Mouse (Mus musculus) heart, postnatal 10 days (tissue): Measurements from ENCODE around the gene 1700080E11Rik. TPM values are rescaled to one million over a fixed set of nuclear protein-coding genes. Genes with fewer than 3 reads are reported as not detected.
"Not testable (repeated sequence)": the region's sequence is repeated elsewhere in the genome, so short reads cannot be mapped to it uniquely, and the experiment has no call there.

Source experiments
- DNase-seq, 2 experiments: peaks; one replicate each; pipeline ENCODE4 v3.0.0; 2021
- intact Hi-C: fragments of 180-260 bp; cut with DNase I; formaldehyde crosslinking; loops from one replicate; pipeline ENCODE4 v1.15.1; 2025
- total RNA-seq, 2 experiments: library from RNA; stranded (reverse); gene quantifications; 2 replicates each; pipeline ENCODE4 v1.2.3; 2021

1700080E11Rik gene
- total RNA-seq: not detected

DNA sequence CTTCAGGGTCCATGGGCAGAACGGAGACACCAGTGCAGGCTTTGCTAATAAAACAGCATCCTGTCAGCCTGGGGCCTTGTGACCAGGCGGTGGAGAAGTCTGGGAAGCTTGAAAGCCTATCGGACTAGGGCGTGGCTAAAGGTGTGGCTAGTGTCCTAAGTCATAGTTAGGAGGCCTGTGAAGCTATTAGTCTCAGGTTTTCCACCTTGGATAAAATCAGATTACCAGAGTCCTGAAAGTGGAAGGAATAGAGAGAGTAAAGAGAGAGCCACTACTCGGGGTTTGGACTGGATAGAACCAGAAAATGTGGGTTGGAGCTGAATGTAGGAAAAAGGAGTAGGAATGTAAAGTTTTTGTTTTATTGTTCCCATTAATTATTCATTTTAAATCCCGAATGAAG lies at the start of gene 1700080E11Rik:
1700080E11Rik (minus strand) TSS at position 101 of the 400 bp plus-strand sequence.
- intact Hi-C loops: no loop called here
- DNase-seq: no peak

DNA sequence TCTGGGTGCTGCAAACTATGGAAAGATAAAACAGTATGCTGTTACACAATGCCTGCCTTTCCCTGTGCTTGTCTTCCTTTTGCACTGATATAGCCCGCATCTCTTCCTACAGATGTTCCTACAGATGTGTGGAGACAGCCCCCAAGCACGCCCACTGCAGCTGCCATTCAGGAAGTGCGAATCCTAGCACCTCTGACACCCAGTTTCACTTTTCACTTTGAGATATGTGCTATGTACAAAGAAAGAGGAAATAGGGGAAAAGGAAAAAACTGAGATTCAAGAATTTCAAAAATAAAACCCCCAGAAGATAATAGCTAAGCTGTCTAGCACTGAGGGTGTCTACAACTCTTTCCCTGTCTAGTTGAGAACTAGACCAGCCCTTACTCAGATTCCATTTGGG lies 41.8 kb upstream of the 1700080E11Rik start:
- intact Hi-C loops: no loop called here
- no peak for DNase-seq

DNA sequence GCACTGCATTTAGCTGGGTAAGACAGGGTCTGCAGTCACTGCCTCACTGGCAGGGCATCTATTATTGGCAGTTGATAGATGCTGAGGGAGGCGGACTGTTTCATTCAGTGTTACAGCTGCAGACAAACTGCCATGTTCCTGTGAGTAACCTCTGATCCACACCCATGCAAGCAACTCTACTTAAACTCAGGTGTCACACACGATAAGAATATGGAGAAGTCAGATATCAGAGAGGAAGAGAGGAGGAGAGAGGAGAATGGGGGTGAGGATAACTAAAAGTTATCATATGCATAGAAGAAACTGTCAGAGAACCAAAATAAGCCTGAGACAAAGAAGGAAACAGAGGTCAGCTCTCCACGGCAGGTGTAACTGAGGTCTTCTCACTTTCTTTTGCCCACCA lies 37.5 kb upstream of the 1700080E11Rik start:
- intact Hi-C loops: no loop called here
- DNase-seq: no peak

DNA sequence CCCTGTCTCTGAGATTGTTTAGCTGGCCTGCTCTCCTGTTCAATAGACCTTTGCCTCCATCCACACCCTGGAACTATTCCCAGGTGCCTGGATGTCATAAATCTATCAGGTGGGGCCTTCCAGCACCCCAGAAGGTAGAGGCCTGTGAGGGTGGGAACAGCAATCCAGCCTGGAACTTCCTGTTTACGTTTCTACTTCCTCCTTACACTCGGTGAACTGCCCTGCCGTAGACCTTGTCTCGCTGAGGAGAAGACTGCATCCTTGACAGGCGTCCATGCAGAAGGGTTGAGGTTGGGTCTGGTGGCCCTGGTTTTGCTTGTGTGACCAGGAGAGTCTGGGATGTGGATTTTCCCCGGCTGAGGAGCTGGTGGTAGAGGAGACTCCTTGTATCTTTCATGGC lies 5.7 kb downstream of the 1700080E11Rik start:
- intact Hi-C loops: no loop called here
- DNase-seq: no peak

DNA sequence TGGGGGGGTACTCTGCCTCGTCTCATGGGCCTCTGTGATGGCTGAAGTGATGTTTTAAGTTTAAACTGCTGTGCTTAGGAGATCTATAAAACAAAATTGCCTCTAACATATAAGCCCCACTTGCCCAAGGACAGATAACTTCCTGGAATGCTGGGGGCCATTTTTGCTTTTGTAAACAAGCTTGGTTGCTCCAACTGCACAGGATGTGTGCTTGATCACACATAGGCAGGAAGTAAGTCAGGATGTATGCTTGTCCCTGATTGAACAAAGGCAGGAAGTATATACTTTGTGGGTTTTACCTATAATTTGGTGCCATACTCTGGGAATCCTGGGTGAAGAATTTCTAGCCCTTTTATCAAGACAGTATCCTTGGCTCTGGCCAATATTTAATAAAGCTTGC lies 8.5 kb downstream of the 1700080E11Rik start:
- DNase-seq: no peak

DNA sequence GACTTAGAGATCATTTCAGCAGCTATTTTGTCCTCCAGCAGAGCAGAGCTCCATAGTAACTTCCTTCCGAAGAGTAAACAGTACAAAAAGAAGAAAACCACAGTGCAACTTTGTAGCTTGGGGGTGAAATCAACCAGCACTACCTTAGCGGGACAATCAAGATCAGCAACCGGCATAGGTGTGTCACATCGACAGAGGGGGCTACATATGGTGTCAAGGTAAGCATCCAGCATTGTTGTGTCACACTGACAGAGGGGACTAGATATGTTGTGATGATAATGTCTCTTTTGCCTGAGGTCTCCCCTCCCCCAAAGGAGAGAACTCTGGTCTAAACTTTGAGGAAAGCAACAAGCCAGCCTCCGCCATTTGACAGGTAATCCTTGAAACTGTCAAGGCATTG lies 10.4 kb downstream of the 1700080E11Rik start:
- intact Hi-C loops: loop anchor here (5.0 kb wide), 1 partner anchor 263 kb away; the partner anchor contains the start of genes Aste1 and Nek11
- no peak for DNase-seq

More for the DNA sequence above, 8.5 kb downstream of the 1700080E11Rik start:
- intact Hi-C loops: no loop called here

DNA sequence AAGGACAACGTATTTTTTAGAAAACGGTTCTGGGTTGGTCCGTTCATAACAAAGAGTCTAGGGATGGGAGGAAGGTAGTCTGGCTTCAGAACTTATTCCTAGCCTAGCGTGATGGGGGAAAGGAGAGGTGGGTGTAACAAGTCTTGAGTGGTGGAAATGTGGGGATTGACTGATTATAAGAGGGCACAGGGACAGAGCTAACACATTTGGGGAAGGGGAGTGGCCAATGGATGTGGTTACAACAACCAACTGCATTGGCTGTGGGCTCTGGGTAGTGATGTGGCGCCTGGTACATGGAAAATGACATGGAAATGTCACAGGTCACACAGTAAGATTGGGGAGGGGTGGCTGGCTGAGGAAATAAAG lies 12.9 kb downstream of the 1700080E11Rik start:
- no peak for DNase-seq
- intact Hi-C loops: loop anchor here (5.0 kb wide), 1 partner anchor 265 kb away; the partner anchor contains the start of genes Aste1 and Nek11

DNA sequence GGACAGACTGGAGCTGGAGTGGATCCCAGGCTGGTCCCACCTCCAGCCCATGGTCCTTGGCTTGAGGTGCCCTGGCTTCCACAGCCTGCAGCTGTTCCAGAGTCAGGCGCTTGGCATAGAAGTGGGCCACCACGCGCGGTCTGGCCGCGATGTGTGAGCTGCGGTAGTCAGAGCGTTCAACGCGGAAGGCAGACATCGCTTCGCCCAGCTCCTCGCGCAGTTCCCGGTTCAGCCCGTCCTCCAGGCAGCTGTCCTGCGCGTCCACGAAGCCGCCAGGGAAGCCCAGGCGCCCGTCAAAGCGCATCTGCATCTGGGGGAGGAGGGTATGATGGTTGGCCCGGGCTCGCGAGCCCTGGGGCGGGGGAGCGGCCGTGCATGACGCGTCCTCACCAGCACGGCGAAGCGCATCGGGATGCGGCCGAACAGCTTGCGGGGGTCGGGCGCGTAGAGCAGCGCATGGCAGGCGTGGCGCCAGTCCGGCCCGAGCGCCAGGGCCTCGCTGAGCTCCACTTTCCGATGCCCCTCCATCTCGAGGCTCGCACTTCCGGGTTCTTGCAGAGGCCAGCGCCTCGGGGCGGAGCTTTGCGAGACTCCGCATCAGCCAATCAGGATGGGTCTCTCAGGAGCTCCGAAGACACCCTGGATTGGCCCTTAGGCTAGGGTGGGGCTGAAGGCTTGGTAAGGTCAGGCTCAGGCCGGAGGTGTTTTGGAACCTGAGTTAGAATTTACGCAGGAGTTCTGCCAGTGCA lies 13.5 kb downstream of the 1700080E11Rik start, which contains the start of gene Nudt16:
Nudt16 (minus strand) TSS at position 572 of the 749 bp plus-strand sequence.
- intact Hi-C loops: loop anchor here (2.0 to 5.0 kb wide), 2 partner anchors 77 to 266 kb away; partner anchors contain the start of genes Aste1 and Nek11

DNA sequence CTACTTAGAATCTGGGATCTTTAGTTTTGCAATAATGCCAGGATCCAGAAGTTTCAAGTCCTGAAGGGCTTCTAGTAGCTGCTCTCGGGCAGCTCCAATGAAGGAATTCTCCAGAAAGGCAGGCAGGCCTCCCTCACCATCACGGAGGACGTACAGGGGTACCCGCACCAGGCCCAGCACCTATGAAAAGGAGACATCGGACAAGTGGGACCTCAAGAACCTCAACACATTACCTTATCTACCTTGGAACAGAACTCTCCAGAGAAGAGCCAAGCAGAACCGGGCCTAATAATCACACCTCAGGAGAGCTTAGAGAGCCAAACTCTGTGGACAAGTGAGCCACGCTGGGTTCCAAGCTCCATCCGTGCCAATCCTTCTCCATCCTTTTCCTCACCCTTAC lies 14.6 kb downstream of the 1700080E11Rik start:
- no peak for DNase-seq
- intact Hi-C loops: loop anchor here (2.0 to 5.0 kb wide), 2 partner anchors 76 to 267 kb away; partner anchors contain the start of genes Aste1 and Nek11

More for the DNA sequence above, 13.5 kb downstream of the 1700080E11Rik start, which contains the start of gene Nudt16:
- DNase-seq: peak; percentile 93

DNA sequence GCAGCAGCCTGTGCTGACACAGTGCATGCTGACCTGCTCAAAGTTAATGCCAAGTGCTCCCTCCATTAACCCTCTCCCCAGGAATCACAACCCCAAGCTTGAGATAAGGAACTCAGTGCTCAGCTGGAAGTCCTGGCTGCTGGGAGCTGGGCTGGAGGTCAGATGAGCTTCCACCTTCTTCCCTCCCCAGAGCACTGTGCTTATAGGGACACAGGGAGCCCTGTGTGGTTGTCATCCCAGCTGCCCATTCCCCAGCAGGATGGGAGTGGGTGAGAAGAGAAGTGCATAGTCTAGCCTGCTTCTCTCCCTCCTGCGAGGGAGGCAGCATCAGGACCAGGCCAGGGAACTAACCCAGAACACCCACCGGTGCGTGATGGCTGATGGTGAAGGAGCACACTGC lies 19.7 kb downstream of the 1700080E11Rik start:
- intact Hi-C loops, DNase-seq: not testable (repeated sequence)

DNA sequence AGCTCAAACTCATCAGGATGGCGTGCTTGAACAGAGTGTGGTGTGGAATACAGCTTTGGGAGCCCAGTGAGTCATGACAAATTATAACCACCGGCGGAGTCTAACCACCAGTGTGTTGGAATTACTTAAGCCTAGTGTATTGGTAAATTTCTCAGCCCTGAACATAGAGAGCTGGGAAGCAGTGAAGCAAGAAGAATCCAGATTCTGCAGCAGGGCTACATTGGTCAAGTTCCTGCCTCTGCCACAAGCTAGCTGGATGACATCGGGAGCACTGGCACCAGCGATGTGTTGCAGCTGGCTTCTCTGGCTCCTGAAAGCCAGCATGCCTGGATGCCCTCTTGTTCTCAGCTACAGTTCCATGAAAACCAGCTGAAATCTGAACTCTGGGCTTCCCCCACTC lies 41.0 kb downstream of the 1700080E11Rik start:
- DNase-seq: no peak
- intact Hi-C loops: no loop called here

DNA sequence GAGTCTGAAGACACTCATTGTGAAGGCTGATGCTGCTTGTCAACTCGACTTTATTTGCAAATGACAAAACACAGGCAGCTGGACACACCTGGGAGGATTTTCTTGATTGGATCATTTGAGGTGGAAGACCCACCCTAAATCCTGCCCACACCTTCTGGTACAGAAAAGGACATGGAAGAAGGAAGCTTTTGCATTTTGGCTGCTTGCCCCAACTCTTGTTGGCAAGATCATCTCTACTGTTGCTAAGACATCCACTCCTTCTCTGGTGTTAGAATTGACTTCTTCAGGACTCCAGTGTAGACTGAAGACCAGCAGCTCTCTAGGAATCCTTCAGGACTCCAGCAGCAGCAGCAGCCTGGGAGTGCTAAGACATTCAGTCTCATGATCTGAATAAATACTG lies 43.0 kb downstream of the 1700080E11Rik start:
- intact Hi-C loops: no loop called here
- no peak for DNase-seq

DNA sequence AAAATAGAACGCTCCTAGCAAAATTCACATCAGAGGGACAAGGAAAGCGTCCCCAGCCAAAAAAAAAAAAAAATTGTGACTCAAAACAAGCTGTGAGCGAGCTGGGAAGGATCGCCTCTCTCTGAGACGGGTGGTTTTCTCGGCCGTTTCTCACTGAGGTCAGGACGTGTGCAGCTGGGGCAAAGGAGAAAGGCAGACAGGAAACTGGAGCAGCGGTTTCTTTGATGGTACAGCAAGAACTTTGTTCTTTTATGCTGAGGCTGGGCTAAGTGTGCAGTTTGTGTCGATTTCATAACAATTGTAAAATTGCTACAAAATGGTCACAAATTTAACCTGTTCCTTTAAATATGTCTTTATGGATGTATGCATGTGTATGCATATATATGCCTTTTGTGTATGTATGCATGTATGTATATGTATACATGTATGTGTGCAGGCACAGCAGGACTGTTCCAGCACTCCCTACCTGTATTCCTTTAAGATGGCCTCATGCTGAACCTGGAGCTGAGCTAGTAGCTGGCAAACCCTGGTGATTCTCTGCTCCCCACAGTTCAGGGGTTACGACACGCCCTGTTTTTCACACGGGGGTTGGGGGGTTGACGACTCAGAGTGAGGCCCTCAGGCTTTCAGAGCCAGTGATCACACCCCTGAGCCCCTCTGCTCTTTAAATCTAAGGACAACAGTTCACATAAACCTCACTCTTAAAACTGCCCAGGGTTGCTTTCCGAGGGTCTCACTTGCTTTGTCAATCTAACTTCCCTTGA lies 43.9 kb downstream of the 1700080E11Rik start:
- intact Hi-C loops: no loop called here

More for the DNA sequence above, 43.9 kb downstream of the 1700080E11Rik start:
- DNase-seq: no peak

Other genes with a start within 250 kb of the 1700080E11Rik start
- 100 to 1,000 TPM; 139 to 147 TPM for gene Mrpl3, start 91.9 kb downstream of the 1700080E11Rik start, total RNA-seq
- gene Nudt16, start 13.3 kb downstream of the 1700080E11Rik start, total RNA-seq: 1 to 10 TPM; 5.5 to 6.8 TPM